Mouse (Mus musculus) MEL (cell line): Measurements from ENCODE around the gene Trub1.

Experiments used
- CTCF ChIP-seq, 3 experiments: IDR thresholded peaks in 2 of 3; conservative IDR thresholded peaks in 1 of 3; 2 replicates each; pipeline ENCODE4 v1.5.1; 2011 to 2012; ENCODE audit warnings: low read length in 3 of 3, low read depth in 2 of 3, mild to moderate bottlenecking in 2 of 3, improper control_type of control experiment in 1 of 3, inconsistent platforms in 1 of 3, mixed read lengths in 1 of 3, moderate library complexity in 1 of 3; ENCODE audit not compliant: control insufficient read depth in 1 of 3, insufficient read depth in 1 of 3, poor library complexity in 1 of 3, severe bottlenecking in 1 of 3
- E2F4 ChIP-seq: IDR thresholded peaks from 2 replicates; pipeline ENCODE4 v1.6.1; 2011; ENCODE audit warnings: low read depth, low read length, improper control_type of control experiment, borderline replicate concordance
- ELF1 ChIP-seq: IDR thresholded peaks from 2 replicates; pipeline ENCODE4 v1.6.1; 2014; ENCODE audit warnings: low read depth, mild to moderate bottlenecking, inconsistent platforms, low read length, improper control_type of control experiment, moderate library complexity
- EP300 ChIP-seq, 2 experiments: IDR thresholded peaks; 2 replicates each; pipeline ENCODE4 v1.6.1; 2011; ENCODE audit warnings: improper control_type of control experiment in 2 of 2, low read length in 2 of 2, low read depth in 1 of 2, mild to moderate bottlenecking in 1 of 2
- GATA1 ChIP-seq: IDR thresholded peaks from 2 replicates; pipeline ENCODE4 v1.6.1; 2011; ENCODE audit warnings: low read depth, low read length, improper control_type of control experiment
- MAX ChIP-seq: IDR thresholded peaks from 2 replicates; pipeline ENCODE4 v1.6.1; 2011; ENCODE audit warnings: low read length, improper control_type of control experiment
- POLR2A ChIP-seq, 2 experiments: IDR thresholded peaks; 2 replicates each; pipeline ENCODE4 v1.6.1; 2011 to 2012; ENCODE audit warnings: low read length in 2 of 2, mild to moderate bottlenecking in 2 of 2, control low read depth in 1 of 2, improper control_type of control experiment in 1 of 2, low read depth in 1 of 2, moderate library complexity in 1 of 2; ENCODE audit not compliant: control insufficient read depth in 1 of 2, insufficient read depth in 1 of 2, poor library complexity in 1 of 2
- RAD21 ChIP-seq: IDR thresholded peaks from 2 replicates; pipeline ENCODE4 v1.6.1; 2011; ENCODE audit warnings: mild to moderate bottlenecking, low read depth, low read length, improper control_type of control experiment
- USF2 ChIP-seq, 2 experiments: IDR thresholded peaks; 2 replicates each; pipeline ENCODE4 v1.6.1; 2011 to 2012; ENCODE audit warnings: improper control_type of control experiment in 2 of 2, low read length in 2 of 2, borderline replicate concordance in 1 of 2, inconsistent platforms in 1 of 2, low read depth in 1 of 2, mild to moderate bottlenecking in 1 of 2; ENCODE audit not compliant: insufficient read depth in 1 of 2

- TF ChIP-seq CTCF (IDR thresholded peaks at IDR 0.05 in 2 of 3, conservative IDR thresholded peaks at IDR 0.05 in 1 of 3; ENCODE audit: control insufficient read depth in 1 of 3, insufficient read depth in 1 of 3, low read depth in 2 of 3, low read length in 3 of 3, poor library complexity in 1 of 3, severe bottlenecking in 1 of 3) (no peak), POLR2A (IDR thresholded peaks at IDR 0.05; ENCODE audit: control insufficient read depth in 1 of 2, insufficient read depth in 1 of 2, low read depth in 1 of 2, low read length in 2 of 2, poor library complexity in 1 of 2) (no peak), EP300 (IDR thresholded peaks at IDR 0.05; ENCODE audit: low read depth in 1 of 2, low read length in 2 of 2) (no peak), GATA1 (no peak), RAD21 (no peak), MAX (no peak), USF2 (IDR thresholded peaks at IDR 0.05; ENCODE audit: borderline replicate concordance in 1 of 2, insufficient read depth in 1 of 2, low read depth in 1 of 2, low read length in 2 of 2) (no peak), ELF1 (no peak), E2F4 (no peak)
Observed at GRCm38 (mm10) chr19:57471033-57471432, 18.3 kb downstream of the Trub1 start.
